Mouse (Mus musculus): ENCODE measurements at regions not wholly inside any gene's neighbourhood (a gene's known extent, or its start where the extent isn't known, plus 50 kb on each side); places are given as distances from the start of the nearest gene placed in this dataset.

GRCm38 (mm10) chr1:105105211-105105610, 251.3 kb downstream of the Rnf152 start:
- TF ChIP-seq MYOD1 (IDR thresholded peaks at IDR 0.05; ENCODE audit: control insufficient read depth, insufficient read length, low read depth): no peak
- no peak for TF ChIP-seq CEBPB (IDR thresholded peaks at IDR 0.05; ENCODE audit: low read depth)
- no peak for TF ChIP-seq USF1 (IDR thresholded peaks at IDR 0.05; ENCODE audit: low read depth)
